Mouse (Mus musculus) left cerebral cortex, adult 2 months (tissue): ENCODE measurements around the gene Prkce. TPM values are rescaled to one million over a fixed set of nuclear protein-coding genes. Genes with fewer than 3 reads are reported as not detected.

Experiments used
- DNase-seq, 2 experiments: peaks; one replicate each; pipeline ENCODE4 v3.0.0; 2021 to 2022; ENCODE audit warnings: low spot score in 2 of 2, mixed read lengths in 1 of 2; ENCODE audit errors: extremely low spot score in 1 of 2
- H3K27ac ChIP-seq: fragments of 200-600 bp; 2 replicates; pipeline ENCODE4 v1.8.1; 2022
- H3K4me3 ChIP-seq: fragments of 200-600 bp; 2 replicates; pipeline ENCODE4 v1.8.1; 2022
- CTCF ChIP-seq: fragments of 200-600 bp; IDR thresholded peaks from 2 replicates; pipeline ENCODE4 v1.8.1; 2022; ENCODE audit warnings: antibody characterized with exemption, mild to moderate bottlenecking, moderate library complexity
- intact Hi-C: fragments of 180-260 bp; cut with DNase I; formaldehyde crosslinking; loops from one replicate; pipeline ENCODE4 v1.15.1; 2025
- total RNA-seq, 2 experiments: library from RNA; stranded (reverse); gene quantifications; 2 replicates each; pipeline ENCODE4 v1.2.3; 2021

Prkce gene
- total RNA-seq, 2 experiments from 2014 or later, result 277 to 284 TPM

DNA sequence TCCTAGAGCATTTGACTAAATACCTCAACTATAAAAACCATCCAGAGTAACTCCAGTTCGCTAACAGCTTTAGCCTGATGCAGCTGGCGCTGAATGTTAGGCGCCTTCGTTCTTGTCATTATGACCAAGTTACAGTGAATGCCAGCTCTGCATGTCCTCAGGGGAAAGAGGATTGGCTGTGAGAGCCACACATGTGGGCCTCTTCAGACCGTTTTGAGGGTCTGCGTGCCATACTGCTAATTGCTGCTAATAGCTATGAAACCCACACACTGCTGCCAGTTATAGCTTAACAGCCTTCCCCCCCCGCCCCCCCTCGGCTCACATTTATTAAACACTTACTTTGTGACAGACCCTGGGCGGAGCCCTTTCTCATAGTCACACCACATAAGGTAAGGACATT is 210.3 kb downstream of the Prkce start:
- DNase-seq, result no peak
- Histone ChIP-seq H3K4me3 (no peak overlapping the region), H3K27ac (no peak overlapping the region)
- intact Hi-C loops, result no loop called here
- no peak for TF ChIP-seq CTCF

DNA sequence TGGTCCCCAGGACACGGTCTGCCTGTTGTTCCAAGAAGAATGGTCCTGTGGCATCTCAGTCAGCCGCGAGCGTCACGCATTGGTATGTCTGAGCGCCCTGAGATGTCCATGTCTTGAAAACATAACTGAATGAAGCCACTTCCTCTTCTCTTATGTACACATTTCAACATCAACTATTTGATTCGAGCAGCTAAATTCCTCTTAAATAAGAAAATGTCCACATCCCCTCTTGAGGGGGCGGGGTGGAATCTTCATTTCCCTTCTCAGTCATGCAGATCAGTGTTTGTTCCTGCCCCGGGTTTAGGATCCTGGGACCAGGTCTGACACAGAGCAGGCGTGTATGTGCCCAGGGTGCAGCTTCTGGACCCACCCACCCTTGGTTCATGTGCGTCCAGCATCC is 211.0 kb downstream of the Prkce start:
- no peak for DNase-seq

DNA sequence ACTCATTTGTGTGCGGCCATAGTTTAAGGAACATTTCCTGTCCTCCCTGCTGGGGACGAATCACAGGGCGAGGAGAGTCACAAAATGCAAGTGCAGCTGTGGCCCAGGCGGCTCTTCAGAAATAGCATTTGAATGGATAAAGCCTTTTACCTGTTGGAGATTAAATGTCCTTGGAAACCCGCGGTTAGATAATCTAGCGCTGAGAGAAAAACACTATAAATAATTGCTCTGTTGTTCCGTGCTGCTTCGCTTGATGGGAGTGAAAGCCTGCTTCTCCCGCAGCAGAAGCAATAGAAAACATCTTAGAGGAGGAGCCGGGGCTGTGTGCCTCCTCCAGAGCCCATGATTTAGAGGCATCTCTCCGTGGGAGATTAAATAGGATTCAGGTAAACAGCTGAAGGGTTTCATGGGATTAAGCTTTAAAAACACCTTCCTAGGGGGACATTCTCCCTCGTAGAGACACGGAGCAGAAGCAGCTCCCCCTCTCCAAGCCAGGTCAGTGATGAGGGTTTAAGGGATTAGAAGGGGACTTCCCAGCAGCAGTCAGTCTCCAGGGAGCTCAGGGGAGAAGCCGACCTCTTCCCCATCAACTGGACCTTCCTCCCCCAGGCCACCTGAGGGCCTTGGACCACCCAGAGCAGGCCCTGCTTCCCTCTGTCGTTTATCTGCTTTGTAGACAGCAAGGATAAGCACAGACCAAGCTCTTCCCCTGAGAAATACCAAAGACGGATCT is 212.0 kb downstream of the Prkce start:
- peak overlapping the region; percentile 82 for H3K27ac ChIP-seq
- no peak; the same call in 1 of the 2 replicates for TF ChIP-seq CTCF
- DNase-seq, result no peak
- intact Hi-C loops, result no loop called here
- H3K4me3 ChIP-seq, result 0 out of 2 replicates have a peak overlapping the region, but pooled peaks have one; percentile 16

More for the DNA sequence above, 211.0 kb downstream of the Prkce start:
- intact Hi-C loops, result no loop called here
- Histone ChIP-seq H3K27ac (no peak overlapping the region), H3K4me3 (no peak overlapping the region)
- no peak for TF ChIP-seq CTCF

DNA sequence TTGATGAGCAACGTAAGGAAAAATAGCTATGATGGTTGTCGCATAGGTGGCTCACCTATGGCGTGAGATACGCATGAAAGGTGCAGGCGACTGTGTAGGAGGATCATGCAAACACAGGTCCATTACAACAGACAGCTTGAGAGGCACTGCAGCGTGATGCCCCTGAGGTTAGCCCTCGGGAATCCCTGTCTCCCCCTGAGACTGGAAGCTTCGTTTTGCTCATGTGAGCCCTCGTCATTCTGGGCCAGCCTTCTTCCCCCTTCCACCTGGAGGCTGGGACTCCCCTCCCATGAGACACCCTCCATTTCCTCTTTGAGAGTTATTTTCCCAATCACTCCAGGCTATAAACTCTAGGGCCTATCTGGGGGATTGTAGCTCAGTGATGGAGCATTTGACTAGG is 213.9 kb downstream of the Prkce start:
- no peak for TF ChIP-seq CTCF
- Histone ChIP-seq H3K4me3 (no peak overlapping the region), H3K27ac (no peak overlapping the region)
- no peak for DNase-seq
- intact Hi-C loops, result no loop called here

DNA sequence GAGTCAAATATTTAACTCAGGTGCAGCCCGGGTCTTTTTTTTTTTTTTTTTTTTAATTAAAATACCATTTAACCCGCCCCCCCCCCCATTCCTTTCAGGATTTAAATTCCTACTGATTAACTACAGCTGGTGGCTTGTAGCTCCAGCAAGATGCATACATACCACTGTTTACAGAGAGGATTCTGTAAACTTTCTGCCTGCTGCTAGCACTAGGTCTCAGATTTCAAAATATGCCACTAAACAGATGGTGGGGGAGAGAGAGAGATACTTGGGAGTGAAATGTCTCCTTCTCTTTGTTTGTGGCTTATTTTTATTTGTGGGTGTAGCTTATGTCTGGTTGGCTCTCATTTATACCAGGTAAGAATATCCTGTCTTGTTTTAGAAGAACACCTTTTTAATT is 215.3 kb downstream of the Prkce start:
- DNase-seq, result no peak
- intact Hi-C loops, result loop anchor here (1.0 kb wide), 1 partner anchor 20 kb away; no protein-coding TSS in a partner anchor
- no peak for TF ChIP-seq CTCF
- H3K4me3 ChIP-seq, result no peak overlapping the region
- H3K27ac ChIP-seq, result no peak overlapping the region

DNA sequence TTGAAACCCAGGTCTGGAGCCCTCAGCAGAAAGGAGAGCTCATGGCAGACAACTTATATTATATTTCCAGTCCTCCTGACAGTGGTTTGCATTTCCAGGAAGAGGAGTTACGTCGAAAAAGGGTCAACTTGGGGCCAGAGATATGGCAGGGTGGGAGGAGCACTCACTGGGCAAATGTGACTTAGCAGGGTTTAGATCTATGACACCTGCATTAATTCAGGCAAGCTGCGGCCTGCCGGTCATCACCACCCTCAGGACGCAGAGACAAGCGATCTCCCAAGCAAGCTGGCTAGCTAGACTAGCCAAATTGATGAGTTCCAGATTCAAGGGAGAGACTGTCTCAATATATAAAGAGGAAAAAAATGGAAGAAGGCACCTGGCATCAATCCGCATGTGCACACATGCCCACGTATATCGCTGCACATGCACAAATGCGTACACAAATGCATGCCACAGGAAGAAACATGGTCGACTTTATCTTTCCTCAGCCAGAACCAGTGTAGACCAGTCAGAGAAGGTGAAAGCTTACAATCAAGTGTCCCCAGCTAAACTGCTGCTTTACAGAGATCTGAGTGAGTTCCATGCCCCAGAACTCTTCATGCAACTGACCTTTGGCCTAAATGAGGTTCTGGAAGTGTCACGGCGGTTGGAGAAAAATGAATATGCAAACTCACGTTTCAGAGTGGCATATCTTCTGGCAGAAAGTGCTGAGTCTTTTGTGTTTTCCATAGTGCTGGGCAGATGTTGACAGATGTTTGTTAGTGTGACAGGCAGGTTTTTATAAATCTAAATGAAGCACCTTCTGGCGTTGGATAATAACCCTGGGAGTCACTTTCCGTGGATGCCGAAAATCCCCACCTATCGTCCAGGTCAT is 216.4 kb downstream of the Prkce start:
- DNase-seq, result no peak
- H3K27ac ChIP-seq, result no peak overlapping the region
- no peak overlapping the region for H3K4me3 ChIP-seq
- intact Hi-C loops, result no loop called here
- TF ChIP-seq CTCF, result no peak

DNA sequence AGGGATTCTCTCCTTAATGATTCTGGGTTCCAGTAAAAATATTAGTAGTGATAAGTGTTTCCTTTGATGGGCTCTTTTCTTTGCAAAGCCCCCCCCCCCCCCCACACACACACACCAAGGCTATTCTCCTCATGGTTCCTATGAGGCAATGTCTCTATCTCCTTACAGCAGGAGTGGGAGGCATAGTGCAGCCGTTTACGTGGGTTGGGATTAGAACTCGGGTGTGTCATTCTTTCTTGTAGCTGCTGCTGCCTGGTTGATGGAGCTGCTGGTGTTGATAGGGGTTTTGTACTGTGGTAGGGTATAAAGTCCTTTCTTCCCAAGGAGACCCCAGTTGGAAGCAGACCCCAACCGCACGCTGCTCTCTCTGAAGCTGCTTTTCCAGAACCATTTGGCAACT is 224.9 kb downstream of the Prkce start:
- no peak for DNase-seq
- intact Hi-C loops, result no loop called here
- Histone ChIP-seq H3K4me3 (no peak overlapping the region), H3K27ac (0 out of 2 replicates have a peak overlapping the region, but pooled peaks have one; percentile 1)
- TF ChIP-seq CTCF, result no peak

DNA sequence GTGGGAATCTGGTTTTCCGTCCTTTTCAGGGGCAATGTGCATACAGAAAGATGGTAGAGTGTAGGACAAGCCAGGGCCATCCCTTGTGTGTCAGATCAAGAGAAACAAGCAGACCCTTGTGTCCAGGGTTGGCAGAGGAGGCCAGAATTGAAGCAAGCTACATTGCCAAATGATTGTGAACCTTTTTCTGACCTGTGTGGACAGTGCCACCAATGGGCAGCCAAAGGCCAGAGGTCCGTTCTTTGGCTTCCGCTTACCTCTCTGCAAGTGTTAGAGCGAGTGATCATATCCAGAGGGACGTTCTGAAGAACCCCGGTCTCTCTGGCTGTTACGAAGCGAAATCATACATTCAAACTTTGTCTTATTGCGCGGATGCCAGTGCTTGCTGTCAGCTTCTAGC is 225.6 kb downstream of the Prkce start:
- H3K27ac ChIP-seq, result no peak overlapping the region
- intact Hi-C loops, result no loop called here
- DNase-seq, result no peak
- no peak for TF ChIP-seq CTCF
- H3K4me3 ChIP-seq, result no peak overlapping the region

DNA sequence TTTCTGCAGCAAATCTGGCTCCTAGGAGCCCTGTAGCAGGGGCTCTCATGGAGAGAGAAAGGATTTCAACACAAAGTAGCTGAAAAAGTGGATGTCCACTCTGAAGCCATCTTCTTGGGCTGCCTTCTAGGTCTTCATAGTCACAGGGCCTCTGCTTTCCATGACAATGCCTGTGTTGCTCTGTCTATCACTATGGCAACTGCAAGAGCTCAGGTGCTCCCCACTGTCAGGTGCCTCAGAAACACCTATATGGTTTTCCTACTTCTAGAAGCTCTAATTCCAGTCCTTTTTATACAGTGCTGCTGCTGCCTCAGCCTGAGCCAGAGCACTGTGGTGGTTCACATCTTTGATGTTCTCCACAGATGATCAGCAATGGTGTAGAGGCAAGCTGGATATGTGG is 229.5 kb downstream of the Prkce start:
- no peak for DNase-seq
- Histone ChIP-seq H3K27ac (no peak overlapping the region), H3K4me3 (no peak overlapping the region)
- intact Hi-C loops, result no loop called here
- TF ChIP-seq CTCF, result no peak

DNA sequence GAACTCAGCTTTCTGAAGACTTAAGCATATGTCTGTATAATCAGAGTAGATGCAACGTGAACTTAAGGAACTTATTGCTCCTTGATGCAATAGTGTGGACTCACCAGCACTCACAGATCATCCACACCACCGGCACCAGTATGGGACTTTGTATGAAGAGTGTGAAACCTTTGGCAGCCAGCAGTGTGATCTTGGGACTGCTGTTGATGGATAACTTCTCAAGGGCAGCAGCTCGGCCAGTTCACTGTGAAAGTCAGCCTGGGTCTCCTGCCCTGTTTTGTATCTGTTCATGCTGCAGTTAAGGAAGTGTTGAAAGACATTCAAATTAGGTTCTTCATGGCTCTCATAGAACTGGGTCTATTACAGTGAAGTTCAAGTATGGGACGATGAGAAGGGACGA is 230.1 kb downstream of the Prkce start:
- no peak for DNase-seq
- no peak for TF ChIP-seq CTCF
- intact Hi-C loops, result no loop called here
- Histone ChIP-seq H3K27ac (no peak overlapping the region), H3K4me3 (no peak overlapping the region)

DNA sequence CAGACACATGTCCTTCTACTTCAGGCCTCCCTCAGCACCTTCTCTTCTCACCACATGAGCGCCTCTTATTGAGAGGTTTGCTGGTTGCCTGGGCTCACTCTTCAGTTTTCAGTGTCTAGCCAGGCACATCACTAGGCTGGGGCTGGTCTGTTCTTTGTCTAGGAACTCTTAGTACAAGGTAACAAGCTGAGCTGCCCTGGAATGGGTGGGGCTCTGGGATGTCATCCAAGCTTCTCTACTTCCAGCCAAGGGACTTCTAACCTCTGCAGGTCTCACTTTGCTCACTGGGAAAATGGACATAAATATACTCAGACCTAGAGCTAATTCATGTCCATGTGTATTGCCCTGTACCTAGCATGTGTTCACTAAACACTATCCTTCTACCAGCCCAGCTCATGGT is 230.6 kb downstream of the Prkce start:
- DNase-seq, result no peak
- Histone ChIP-seq H3K27ac (no peak overlapping the region), H3K4me3 (no peak overlapping the region)
- intact Hi-C loops, result no loop called here
- TF ChIP-seq CTCF, result no peak

DNA sequence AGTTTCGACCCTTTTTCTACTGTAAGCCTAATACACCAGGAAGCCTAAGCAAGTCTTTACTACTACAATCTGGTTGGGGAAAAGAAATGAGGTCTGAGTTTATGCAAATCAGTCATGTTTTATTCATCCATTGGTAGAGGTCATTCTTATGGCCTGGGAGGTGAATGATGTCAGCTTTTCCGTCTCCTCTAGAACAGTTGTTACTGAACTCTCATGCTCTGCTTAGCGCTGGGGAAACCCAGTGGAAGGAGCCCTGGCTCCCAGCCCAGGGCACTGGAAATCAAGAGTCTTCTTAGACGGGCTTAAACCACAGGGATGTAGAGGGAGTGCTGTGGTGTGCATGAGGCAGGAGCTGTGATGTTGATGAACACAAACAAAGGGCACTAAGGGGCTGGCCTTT is 232.4 kb downstream of the Prkce start:
- Histone ChIP-seq H3K27ac (no peak overlapping the region), H3K4me3 (no peak overlapping the region)
- no peak for TF ChIP-seq CTCF
- DNase-seq, result no peak
- intact Hi-C loops, result no loop called here
